Mouse (Mus musculus): Measurements from ENCODE around the gene Gm1043. TPM values are rescaled to one million over a fixed set of nuclear protein-coding genes. Genes with fewer than 3 reads are reported as not detected.

The Gm1043 gene
- polyA plus RNA-seq, 1 experiment from 2014 or later = not detected

- no peaks in the 10 kb centered on the region for H3K27me3 ChIP-seq (ENCODE audit: insufficient read depth, low read length)
- no peak overlapping the region for H3K4me3 ChIP-seq (ENCODE audit: low read length)
- 68% methylated on average over 23 of the region's 23 CpGs for WGBS
- H3K4me2 ChIP-seq (replicated peaks; ENCODE audit: low read depth, low read length) = no peak overlapping the region
- ATAC-seq (ENCODE audit: low FRiP score, low TSS enrichment) = no peak
- no peaks in the 10 kb centered on the region for H3K4me1 ChIP-seq (ENCODE audit: insufficient read depth, low read length)
- no peak overlapping the region for H3K27ac ChIP-seq (ENCODE audit: low read length)
- H3K9ac ChIP-seq (replicated peaks; ENCODE audit: low read length) = no peak overlapping the region
- H3K36me3 ChIP-seq (ENCODE audit: insufficient read depth, low read length) = no peaks in the 10 kb centered on the region
- no peaks in the 10 kb centered on the region for H3K9me3 ChIP-seq (ENCODE audit: low read length)
Measured at GRCm38 (mm10) chr5:37105531-37106456, 20.6 kb downstream of the Gm1043 start.

- H3K4me2 ChIP-seq (replicated peaks; ENCODE audit: low read depth, low read length) = no peak overlapping the region
- H3K27ac ChIP-seq (ENCODE audit: low read length) = no peak overlapping the region
- no peaks in the 10 kb centered on the region for H3K27me3 ChIP-seq (ENCODE audit: insufficient read depth, low read length)
- ATAC-seq (ENCODE audit: low FRiP score, low TSS enrichment) = no peak
- H3K36me3 ChIP-seq (ENCODE audit: insufficient read depth, low read length) = no peaks in the 10 kb centered on the region
- H3K9me3 ChIP-seq (ENCODE audit: low read length) = no peaks in the 10 kb centered on the region
- 89% methylated on average over 5 of the region's 5 CpGs for WGBS
- H3K4me3 ChIP-seq (ENCODE audit: low read length) = no peak overlapping the region
- H3K9ac ChIP-seq (replicated peaks; ENCODE audit: low read length) = no peak overlapping the region
- no peaks in the 10 kb centered on the region for H3K4me1 ChIP-seq (ENCODE audit: insufficient read depth, low read length)
Measured at GRCm38 (mm10) chr5:37107111-37107510, 21.9 kb downstream of the Gm1043 start.

- Histone ChIP-seq H3K27ac (ENCODE audit: low read length) (no peak overlapping the region), H3K4me2 (replicated peaks; ENCODE audit: low read depth, low read length) (no peak overlapping the region), H3K4me1 (ENCODE audit: insufficient read depth, low read length) (no peaks in the 10 kb centered on the region), H3K36me3 (ENCODE audit: insufficient read depth, low read length) (no peaks in the 10 kb centered on the region), H3K4me3 (ENCODE audit: low read length) (no peak overlapping the region), H3K27me3 (ENCODE audit: insufficient read depth, low read length) (no peaks in the 10 kb centered on the region), H3K9ac (replicated peaks; ENCODE audit: low read length) (no peak overlapping the region), H3K9me3 (ENCODE audit: low read length) (no peaks in the 10 kb centered on the region)
- no peak for ATAC-seq (ENCODE audit: low FRiP score, low TSS enrichment)
- WGBS = 80% methylated on average over 6 of the region's 6 CpGs
Measured at GRCm38 (mm10) chr5:37107611-37108010, 22.4 kb downstream of the Gm1043 start.

GRCm38 (mm10) chr5:37109280-37109849 is 24.2 kb downstream of the Gm1043 start:
- Histone ChIP-seq H3K4me1 (ENCODE audit: insufficient read depth, low read length) (no peaks in the 10 kb centered on the region), H3K36me3 (ENCODE audit: insufficient read depth, low read length) (no peaks in the 10 kb centered on the region), H3K4me2 (replicated peaks; ENCODE audit: low read depth, low read length) (no peak overlapping the region), H3K9me3 (ENCODE audit: low read length) (no peaks in the 10 kb centered on the region), H3K27me3 (ENCODE audit: insufficient read depth, low read length) (no peaks in the 10 kb centered on the region), H3K4me3 (ENCODE audit: low read length) (no peak overlapping the region), H3K9ac (replicated peaks; ENCODE audit: low read length) (no peak overlapping the region), H3K27ac (ENCODE audit: low read length) (no peak overlapping the region)
- 37% methylated on average over 6 of the region's 6 CpGs for WGBS
- no peak for ATAC-seq (ENCODE audit: low FRiP score, low TSS enrichment)

GRCm38 (mm10) chr5:37112389-37112788 is 27.2 kb downstream of the Gm1043 start:
- Histone ChIP-seq H3K4me1 (ENCODE audit: insufficient read depth, low read length) (no peaks in the 10 kb centered on the region), H3K36me3 (ENCODE audit: insufficient read depth, low read length) (no peaks in the 10 kb centered on the region), H3K9ac (replicated peaks; ENCODE audit: low read length) (no peak overlapping the region), H3K27ac (ENCODE audit: low read length) (no peak overlapping the region), H3K4me2 (replicated peaks; ENCODE audit: low read depth, low read length) (no peak overlapping the region), H3K9me3 (ENCODE audit: low read length) (no peaks in the 10 kb centered on the region), H3K4me3 (ENCODE audit: low read length) (no peak overlapping the region), H3K27me3 (ENCODE audit: insufficient read depth, low read length) (no peaks in the 10 kb centered on the region)
- no peak for ATAC-seq (ENCODE audit: low FRiP score, low TSS enrichment)
- 67% methylated on average over 7 of the region's 7 CpGs for WGBS

GRCm38 (mm10) chr5:37117126-37117525 is 32.0 kb downstream of the Gm1043 start:
- ATAC-seq (ENCODE audit: low FRiP score, low TSS enrichment) = no peak
- WGBS = 59% methylated on average over 9 of the region's 9 CpGs
- Histone ChIP-seq H3K36me3 (ENCODE audit: insufficient read depth, low read length) (no peaks in the 10 kb centered on the region), H3K9me3 (ENCODE audit: low read length) (no peaks in the 10 kb centered on the region), H3K4me2 (replicated peaks; ENCODE audit: low read depth, low read length) (no peak overlapping the region), H3K27me3 (ENCODE audit: insufficient read depth, low read length) (no peaks in the 10 kb centered on the region), H3K4me3 (ENCODE audit: low read length) (no peak overlapping the region), H3K9ac (replicated peaks; ENCODE audit: low read length) (no peak overlapping the region), H3K27ac (ENCODE audit: low read length) (no peak overlapping the region), H3K4me1 (ENCODE audit: insufficient read depth, low read length) (no peaks in the 10 kb centered on the region)

GRCm38 (mm10) chr5:37118242-37118641 is 33.1 kb downstream of the Gm1043 start:
- H3K9ac ChIP-seq (replicated peaks; ENCODE audit: low read length) = no peak overlapping the region
- H3K9me3 ChIP-seq (ENCODE audit: low read length) = no peaks in the 10 kb centered on the region
- WGBS = 46% methylated on average over 4 of the region's 4 CpGs
- H3K4me2 ChIP-seq (replicated peaks; ENCODE audit: low read depth, low read length) = no peak overlapping the region
- no peak overlapping the region for H3K4me3 ChIP-seq (ENCODE audit: low read length)
- no peaks in the 10 kb centered on the region for H3K27me3 ChIP-seq (ENCODE audit: insufficient read depth, low read length)
- no peak for ATAC-seq (ENCODE audit: low FRiP score, low TSS enrichment)
- H3K36me3 ChIP-seq (ENCODE audit: insufficient read depth, low read length) = no peaks in the 10 kb centered on the region
- H3K27ac ChIP-seq (ENCODE audit: low read length) = no peak overlapping the region
- no peaks in the 10 kb centered on the region for H3K4me1 ChIP-seq (ENCODE audit: insufficient read depth, low read length)

GRCm38 (mm10) chr5:37121186-37121680 is 36.1 kb downstream of the Gm1043 start:
- H3K4me1 ChIP-seq (ENCODE audit: insufficient read depth, low read length) = no peaks in the 10 kb centered on the region
- H3K4me2 ChIP-seq (replicated peaks; ENCODE audit: low read depth, low read length) = no peak overlapping the region
- H3K4me3 ChIP-seq (ENCODE audit: low read length) = no peak overlapping the region
- ATAC-seq (ENCODE audit: low FRiP score, low TSS enrichment) = no peak
- H3K27me3 ChIP-seq (ENCODE audit: insufficient read depth, low read length) = no peaks in the 10 kb centered on the region
- no peak overlapping the region for H3K9ac ChIP-seq (replicated peaks; ENCODE audit: low read length)
- H3K9me3 ChIP-seq (ENCODE audit: low read length) = no peaks in the 10 kb centered on the region
- H3K36me3 ChIP-seq (ENCODE audit: insufficient read depth, low read length) = no peaks in the 10 kb centered on the region
- 59% methylated on average over 7 of the region's 7 CpGs for WGBS
- no peak overlapping the region for H3K27ac ChIP-seq (ENCODE audit: low read length)

- 45% methylated on average over 4 of the region's 4 CpGs for WGBS
- Histone ChIP-seq H3K27me3 (ENCODE audit: insufficient read depth, low read length) (no peaks in the 10 kb centered on the region), H3K4me1 (ENCODE audit: insufficient read depth, low read length) (no peaks in the 10 kb centered on the region), H3K27ac (ENCODE audit: low read length) (no peak overlapping the region), H3K9ac (replicated peaks; ENCODE audit: low read length) (no peak overlapping the region), H3K9me3 (ENCODE audit: low read length) (no peaks in the 10 kb centered on the region), H3K36me3 (ENCODE audit: insufficient read depth, low read length) (no peaks in the 10 kb centered on the region), H3K4me2 (replicated peaks; ENCODE audit: low read depth, low read length) (no peak overlapping the region), H3K4me3 (ENCODE audit: low read length) (no peak overlapping the region)
- ATAC-seq (ENCODE audit: low FRiP score, low TSS enrichment) = no peak
Measured at GRCm38 (mm10) chr5:37131841-37132240, 46.7 kb downstream of the Gm1043 start.

GRCm38 (mm10) chr5:37141745-37142144 is 56.6 kb downstream of the Gm1043 start:
- no peaks in the 10 kb centered on the region for H3K27me3 ChIP-seq (ENCODE audit: insufficient read depth, low read length)
- ATAC-seq (ENCODE audit: low FRiP score, low TSS enrichment) = no peak
- 69% methylated on average over 8 of the region's 8 CpGs for WGBS

More at GRCm38 (mm10) chr5:37141745-37142144, 56.6 kb downstream of the Gm1043 start:
- Histone ChIP-seq H3K4me3 (ENCODE audit: low read length) (no peak overlapping the region), H3K27ac (ENCODE audit: low read length) (no peak overlapping the region), H3K9ac (replicated peaks; ENCODE audit: low read length) (no peak overlapping the region), H3K4me2 (replicated peaks; ENCODE audit: low read depth, low read length) (no peak overlapping the region), H3K9me3 (ENCODE audit: low read length) (no peaks in the 10 kb centered on the region), H3K4me1 (ENCODE audit: insufficient read depth, low read length) (no peaks in the 10 kb centered on the region), H3K36me3 (ENCODE audit: insufficient read depth, low read length) (no peaks in the 10 kb centered on the region)
